Mouse (Mus musculus) C2C12 (cell line): ENCODE results near the gene Il23a. TPM values are rescaled to one million over a fixed set of nuclear protein-coding genes. Genes with fewer than 3 reads are reported as not detected.
"Not testable (repeated sequence)": the region's sequence is repeated elsewhere in the genome, so short reads cannot be mapped to it uniquely, and the experiment has no call there.

Experiments used
- H3K27me3 ChIP-seq: one replicate; pipeline ENCODE4 v1.6.1; 2011; ENCODE audit not compliant: control insufficient read depth, insufficient read depth, insufficient read length
- H3K36me3 ChIP-seq: one replicate; pipeline ENCODE4 v1.6.1; 2011; ENCODE audit not compliant: control insufficient read depth, insufficient read depth
- H3K4me3 ChIP-seq: one replicate; pipeline ENCODE4 v1.5.1; 2011; ENCODE audit warnings: mild to moderate bottlenecking, control low read depth; ENCODE audit not compliant: poor library complexity, insufficient read depth, severe bottlenecking
- H3K79me2 ChIP-seq: one replicate; pipeline ENCODE4 v1.6.1; 2011; ENCODE audit not compliant: control insufficient read depth, insufficient read depth
- H3K79me3 ChIP-seq: one replicate; pipeline ENCODE4 v1.6.1; 2011; ENCODE audit warnings: low read depth, control low read depth
- H3ac ChIP-seq: one replicate; pipeline ENCODE3; 2011; ENCODE audit warnings: low read depth; ENCODE audit not compliant: control insufficient read depth, insufficient read length
- CEBPB ChIP-seq: IDR thresholded peaks from one replicate; pipeline ENCODE4 v1.6.1; 2011; ENCODE audit warnings: low read depth, mild to moderate bottlenecking, control low read depth, moderate library complexity
- CTCF ChIP-seq: IDR thresholded peaks from one replicate; pipeline ENCODE4 v1.5.1; 2011; ENCODE audit not compliant: control insufficient read depth, insufficient read depth, insufficient read length
- FOSL1 ChIP-seq: IDR thresholded peaks from one replicate; pipeline ENCODE4 v1.8.0; 2011; ENCODE audit warnings: mild to moderate bottlenecking, low read length; ENCODE audit not compliant: poor library complexity, insufficient read depth, severe bottlenecking
- MAX ChIP-seq: IDR thresholded peaks from one replicate; pipeline ENCODE4 v1.6.1; 2011; ENCODE audit warnings: mild to moderate bottlenecking, control low read depth
- MYOD1 ChIP-seq: IDR thresholded peaks from one replicate; pipeline ENCODE4 v1.6.1; 2011; ENCODE audit warnings: low read depth; ENCODE audit not compliant: control insufficient read depth, insufficient read length
- MYOG ChIP-seq: IDR thresholded peaks from one replicate; pipeline ENCODE4 v1.6.1; 2011; ENCODE audit not compliant: control insufficient read depth, insufficient read length; ENCODE audit errors: extremely low read depth
- USF1 ChIP-seq: IDR thresholded peaks from one replicate; pipeline ENCODE4 v1.6.1; 2011; ENCODE audit warnings: low read depth, mild to moderate bottlenecking, control low read depth, moderate library complexity
- polyA plus RNA-seq: library from polyadenylated mRNA; unstranded; fragments of >200 nt; fragmentation: generic; extraction: Trizol; gene quantifications from one replicate; pipeline ENCODE4 v1.2.1, GENCODE M21; 2012; ENCODE audit warnings: missing spikeins

The Il23a gene
- polyA plus RNA-seq, 1 experiment: not detected

DNA sequence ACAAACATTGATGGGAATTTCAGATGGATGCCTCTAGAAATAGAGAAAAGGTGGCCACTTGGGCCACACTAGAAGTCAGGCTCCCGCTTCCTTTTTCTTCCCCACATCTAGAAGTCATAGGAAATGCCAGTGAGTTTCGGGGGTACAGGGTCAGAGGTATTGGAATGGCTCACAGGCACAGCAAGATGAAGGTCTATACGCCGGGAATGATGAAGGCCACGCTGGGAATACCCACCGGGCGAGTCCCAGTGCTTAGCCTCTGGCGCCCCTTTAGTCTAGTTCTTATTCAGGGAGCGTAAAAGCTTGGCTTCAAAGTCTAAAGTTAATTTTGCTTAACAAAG is 4.2 kb upstream of the Il23a start:
- H3K27me3 ChIP-seq: no peaks in the 10 kb centered on the region
- peaks cover 15% of the 10 kb centered on the region for H3K79me2 ChIP-seq
- peak overlapping the region; percentile 76 for H3ac ChIP-seq
- H3K4me3 ChIP-seq: peak overlapping the region; percentile 56
- no peaks in the 10 kb centered on the region for H3K36me3 ChIP-seq
- H3K79me3 ChIP-seq: peaks cover 5% of the 10 kb centered on the region
- no peak for TF ChIP-seq CTCF
- TF ChIP-seq USF1: no peak
- no peak for TF ChIP-seq CEBPB
- TF ChIP-seq MAX: no peak
- no peak for TF ChIP-seq MYOG
- no peak for TF ChIP-seq FOSL1
- no peak for TF ChIP-seq MYOD1

DNA sequence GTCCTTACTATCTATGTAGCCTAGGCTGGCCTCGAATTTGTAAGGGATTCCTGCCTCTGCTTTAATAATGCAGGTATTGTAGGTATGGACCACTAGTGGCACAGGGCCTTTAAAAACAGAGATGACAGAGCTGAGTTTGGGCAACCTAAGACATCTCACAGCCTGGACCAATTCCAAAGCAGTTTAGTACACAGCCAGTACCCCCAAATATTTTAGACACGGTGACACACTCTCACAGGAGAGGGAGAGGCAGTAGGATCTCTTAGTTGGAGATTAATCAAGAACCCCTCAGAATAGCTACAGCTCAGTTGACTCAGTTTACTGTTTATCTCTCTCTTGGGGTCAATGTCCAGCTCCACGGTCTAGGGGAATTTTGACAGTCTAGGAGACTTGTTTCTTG is 3.8 kb upstream of the Il23a start:
- H3K79me2 ChIP-seq: peaks cover 15% of the 10 kb centered on the region
- H3K27me3 ChIP-seq: peaks cover 2% of the 10 kb centered on the region
- H3K36me3 ChIP-seq: no peaks in the 10 kb centered on the region
- peaks cover 5% of the 10 kb centered on the region for H3K79me3 ChIP-seq
- TF ChIP-seq CEBPB: no peak
- no peak for TF ChIP-seq MAX
- no peak for TF ChIP-seq USF1
- no peak for TF ChIP-seq MYOG
- no peak for TF ChIP-seq MYOD1
- TF ChIP-seq FOSL1: no peak
- no peak for TF ChIP-seq CTCF
- peak overlapping the region; percentile 56 for H3K4me3 ChIP-seq
- H3ac ChIP-seq: peak overlapping the region; percentile 76

DNA sequence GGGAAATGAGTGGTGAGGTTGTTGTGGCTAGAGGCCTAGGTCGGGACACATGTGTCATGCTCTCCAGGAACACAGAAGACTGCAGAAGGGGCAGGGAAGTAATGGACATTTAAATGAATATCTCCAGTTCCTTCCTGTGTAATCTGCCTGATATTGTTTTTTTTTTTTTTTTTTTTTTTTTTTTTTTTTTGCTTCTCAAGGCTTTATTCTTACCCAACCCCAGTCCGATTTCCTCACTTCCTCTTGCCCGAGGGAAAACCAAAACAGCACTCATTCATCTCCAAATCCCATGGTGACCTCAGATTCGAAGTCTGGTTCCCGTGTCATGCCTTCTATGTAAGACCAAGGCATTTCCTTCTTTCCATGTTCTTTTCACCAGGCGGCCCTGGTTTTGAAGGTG is 309 bp downstream of the Il23a start:
- Histone ChIP-seq H3K36me3 (no peaks in the 10 kb centered on the region), H3K79me2 (no peaks in the 10 kb centered on the region), H3K27me3 (peaks cover 4% of the 10 kb centered on the region), H3ac (no peak overlapping the region), H3K79me3 (no peaks in the 10 kb centered on the region), H3K4me3 (no peak overlapping the region)
- no peak for TF ChIP-seq CEBPB
- TF ChIP-seq USF1: no peak
- no peak for TF ChIP-seq MYOD1
- no peak for TF ChIP-seq CTCF
- no peak for TF ChIP-seq MAX
- no peak for TF ChIP-seq FOSL1
- TF ChIP-seq MYOG: no peak

GRCm38 (mm10) chr10:128297622-128298021 is 930 bp downstream of the Il23a start:
- TF ChIP-seq USF1 (no peak), MYOG (no peak), CTCF (no peak), MYOD1 (no peak), CEBPB (no peak), FOSL1 (no peak)
- peaks cover under 1% of the 10 kb centered on the region for H3K36me3 ChIP-seq
- no peaks in the 10 kb centered on the region for H3K79me2 ChIP-seq
- no peaks in the 10 kb centered on the region for H3K79me3 ChIP-seq
- no peak overlapping the region for H3ac ChIP-seq
- peaks cover 4% of the 10 kb centered on the region for H3K27me3 ChIP-seq
- H3K4me3 ChIP-seq: no peak overlapping the region

DNA sequence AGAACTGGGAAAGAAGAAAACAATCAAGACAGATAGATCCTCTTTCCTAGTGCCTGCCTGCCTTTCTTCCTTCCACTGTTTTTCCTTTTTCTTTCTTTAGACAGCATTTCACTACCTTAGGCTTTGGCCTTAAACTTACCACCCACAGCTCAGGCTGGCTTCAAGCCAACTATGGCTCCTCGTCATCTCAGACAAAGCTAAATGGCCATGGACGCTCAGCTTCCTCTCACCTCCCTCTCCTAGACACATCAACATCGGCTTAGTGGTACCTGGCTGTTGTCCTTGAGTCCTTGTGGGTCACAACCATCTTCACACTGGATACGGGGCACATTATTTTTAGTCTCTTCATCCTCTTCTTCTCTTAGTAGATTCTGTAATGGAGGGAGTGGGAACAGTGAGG is 1.3 kb downstream of the Il23a start:
- TF ChIP-seq MYOG (no peak), FOSL1 (no peak)
- H3K4me3 ChIP-seq: no peak overlapping the region

DNA sequence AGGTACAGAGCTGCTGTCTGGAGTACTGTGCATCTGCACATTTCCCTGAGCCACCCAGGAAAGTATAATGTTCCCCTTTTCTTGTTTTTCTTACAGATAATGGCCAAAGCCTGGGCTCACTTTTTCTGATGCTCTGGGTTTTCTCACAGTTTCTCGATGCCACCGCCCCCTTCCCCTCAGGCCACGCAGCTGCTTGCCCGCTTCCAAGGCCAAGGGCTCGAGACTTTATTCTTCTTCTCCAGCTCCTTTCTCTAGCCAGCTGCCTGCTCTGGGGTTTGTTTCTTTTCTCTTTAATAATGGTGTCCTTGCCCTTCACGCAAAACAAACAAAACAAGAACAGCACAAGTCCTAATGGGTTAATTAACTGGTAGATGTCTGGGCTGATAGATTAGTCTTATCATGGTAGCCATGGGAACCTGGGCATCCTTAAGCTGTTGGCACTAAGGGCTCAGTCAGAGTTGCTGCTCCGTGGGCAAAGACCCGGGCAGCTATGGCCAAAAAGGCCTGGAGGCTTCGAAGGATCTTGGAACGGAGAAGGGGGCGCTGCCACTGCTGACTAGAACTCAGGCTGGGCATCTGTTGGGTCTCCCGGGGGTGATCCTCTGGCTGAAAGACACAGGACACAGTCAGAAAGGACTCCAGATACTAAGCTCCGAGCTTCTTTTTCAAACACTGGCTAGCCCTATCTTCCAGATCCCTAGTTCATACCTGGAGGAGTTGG is 2.0 kb downstream of the Il23a start:
- Histone ChIP-seq H3K79me2 (no peaks in the 10 kb centered on the region), H3ac (no peak overlapping the region), H3K4me3 (no peak overlapping the region), H3K36me3 (peaks cover 5% of the 10 kb centered on the region), H3K27me3 (peaks cover 4% of the 10 kb centered on the region), H3K79me3 (no peaks in the 10 kb centered on the region)
- TF ChIP-seq USF1 (no peak), CTCF (no peak), MYOD1 (no peak), MYOG (no peak), CEBPB (no peak), FOSL1 (no peak), MAX (no peak)

More for the DNA sequence above, 1.3 kb downstream of the Il23a start:
- peaks cover 5% of the 10 kb centered on the region for H3K36me3 ChIP-seq
- H3ac ChIP-seq: no peak overlapping the region
- H3K79me3 ChIP-seq: no peaks in the 10 kb centered on the region
- H3K27me3 ChIP-seq: peaks cover 4% of the 10 kb centered on the region
- H3K79me2 ChIP-seq: no peaks in the 10 kb centered on the region

- H3K79me2 ChIP-seq, H3K27me3 ChIP-seq, H3K79me3 ChIP-seq, H3K4me3 ChIP-seq, H3ac ChIP-seq: not testable (repeated sequence)
- H3K36me3 ChIP-seq: peaks cover 15% of the 10 kb centered on the region
These were observed 8.0 kb downstream of the Il23a start for GRCm38 (mm10) chr10:128290594-128290993.
